9 mouse cellular contexts compared by ENCODE assay signal in genomic region chr13:69802095-69802494, GRCm38 (mm10). TPM values are rescaled to one million over a fixed set of nuclear protein-coding genes. Genes with fewer than 3 reads are reported as not detected.
DNase-seq lines count a peak whose midpoint lies in the region; ATAC-seq and TF ChIP-seq lines count a peak whose summit lies in the region.
"Had no signal": no experiment of that assay in that cellular context is flagged by ENCODE, and none has a peak within 500 bp of the region (broad histone marks: within the 10 kb centered on the region; RNA-seq: fewer than 3 reads in every experiment).

Gene Med10 (plus strand): TSS chr13:69802395.

- no peak for ATAC-seq in embryonic facial prominence, embryonic 14.5 days (ENCODE audit: low read depth)
- no peak for ATAC-seq in limb, embryonic 14.5 days (ENCODE audit: low FRiP score, low read depth)
- no peak for ATAC-seq in stomach, embryonic 14.5 days (ENCODE audit: insufficient number of reproducible peaks, insufficient read depth, low FRiP score, low read depth)

- H3K36me3 ChIP-seq in testis, adult 2 months (ENCODE audit: control insufficient read depth, insufficient read depth, low read length): no peaks in the 10 kb centered on the region
- H3K36me3 ChIP-seq in embryonic facial prominence, embryonic 14.5 days (ENCODE audit: control insufficient read depth, insufficient read depth, low read length): no peaks in the 10 kb centered on the region
- no peaks in the 10 kb centered on the region for H3K36me3 ChIP-seq in limb, embryonic 14.5 days (ENCODE audit: control insufficient read depth, insufficient read depth, low read length)
- no peaks in the 10 kb centered on the region for H3K36me3 ChIP-seq in stomach, embryonic 14.5 days (ENCODE audit: control insufficient read depth, insufficient read depth, low read length)

- H3K27ac ChIP-seq in testis, adult 2 months (ENCODE audit: control insufficient read depth, insufficient read depth, low read depth, low read length): no peak within 1 kb of the TSS
- H3K27ac ChIP-seq in embryonic facial prominence, embryonic 14.5 days (replicated peaks; ENCODE audit: low read depth, low read length): no peak within 1 kb of the TSS
- H3K27ac ChIP-seq in limb, embryonic 14.5 days (replicated peaks; ENCODE audit: low read depth, low read length): no peak within 1 kb of the TSS
- no peak within 1 kb of the TSS for H3K27ac ChIP-seq in stomach, embryonic 14.5 days (ENCODE audit: low read length)

- no peak within 1 kb of the TSS for H3K9ac ChIP-seq in embryonic facial prominence, embryonic 14.5 days (ENCODE audit: low read depth, low read length)
- no peak within 1 kb of the TSS for H3K9ac ChIP-seq in limb, embryonic 14.5 days (ENCODE audit: low read depth, low read length, severe bottlenecking)
- no peak within 1 kb of the TSS for H3K9ac ChIP-seq in stomach, embryonic 14.5 days (replicated peaks; ENCODE audit: low read depth, low read length)

- no peak for DNase-seq in testis, postnatal 10 days (ENCODE audit: low spot score)
- no peak for DNase-seq in embryonic facial prominence, embryonic 14.5 days (ENCODE audit: low spot score)
- no peak for DNase-seq in heart, postnatal 4 days
- no peak for DNase-seq in limb, embryonic 14.5 days (ENCODE audit: low spot score)
- no peak for DNase-seq in c-Kit-positive CD71-positive TER-119-positive erythroid progenitor cells, embryonic 14.5 days (ENCODE audit: low spot score)
- no peak for DNase-seq in yolk sac, embryonic 10.5 days (ENCODE audit: low spot score)

- no peaks in the 10 kb centered on the region for H3K9me3 ChIP-seq in embryonic facial prominence, embryonic 14.5 days (ENCODE audit: control insufficient read depth, low read length)
- no peaks in the 10 kb centered on the region for H3K9me3 ChIP-seq in limb, embryonic 14.5 days (ENCODE audit: control insufficient read depth, low read length)
- no peaks in the 10 kb centered on the region for H3K9me3 ChIP-seq in stomach, embryonic 14.5 days (ENCODE audit: control insufficient read depth, low read depth, low read length)

- TF ChIP-seq POLR2A in testis, adult 2 months (IDR thresholded peaks at IDR 0.05; ENCODE audit: control insufficient read depth, low read depth, low read length): no peak
- TF ChIP-seq POLR2A in limb, embryonic 14.5 days (IDR thresholded peaks at IDR 0.05; ENCODE audit: borderline replicate concordance, extremely low read depth, insufficient read depth, insufficient read length): no peak

- no peaks in the 10 kb centered on the region for H3K27me3 ChIP-seq in testis, adult 2 months (ENCODE audit: control insufficient read depth, insufficient read depth, low read length)
- no peaks in the 10 kb centered on the region for H3K27me3 ChIP-seq in embryonic facial prominence, embryonic 14.5 days (replicated peaks; ENCODE audit: control insufficient read depth, insufficient read depth, low read length)
- no peaks in the 10 kb centered on the region for H3K27me3 ChIP-seq in limb, embryonic 14.5 days (ENCODE audit: control insufficient read depth, insufficient read depth, low read length)
- H3K27me3 ChIP-seq in stomach, embryonic 14.5 days (ENCODE audit: control insufficient read depth, insufficient read depth, low read length): no peaks in the 10 kb centered on the region

- no peak within 1 kb of the TSS for H3K4me2 ChIP-seq in embryonic facial prominence, embryonic 14.5 days (ENCODE audit: low read depth, low read length)
- no peak within 1 kb of the TSS for H3K4me2 ChIP-seq in limb, embryonic 14.5 days (replicated peaks; ENCODE audit: low read depth, low read length, severe bottlenecking)
- no peak within 1 kb of the TSS for H3K4me2 ChIP-seq in stomach, embryonic 14.5 days (replicated peaks; ENCODE audit: low read depth, low read length)

- H3K4me3 ChIP-seq in testis, adult 2 months (ENCODE audit: control insufficient read depth, low read depth, low read length): peak within 1 kb of the TSS; percentile 77
- H3K4me3 ChIP-seq in embryonic facial prominence, embryonic 14.5 days (ENCODE audit: low read depth, low read length): no peak within 1 kb of the TSS
- H3K4me3 ChIP-seq in limb, embryonic 14.5 days (replicated peaks; ENCODE audit: low read length): no peak within 1 kb of the TSS
- H3K4me3 ChIP-seq in stomach, embryonic 14.5 days (ENCODE audit: low read depth, low read length): no peak within 1 kb of the TSS
- H3K4me3 ChIP-seq: erythroblast, embryonic 14.5 days had no signal

- TF ChIP-seq CTCF in testis, adult 2 months (IDR thresholded peaks at IDR 0.05; ENCODE audit: control insufficient read depth, insufficient read depth, insufficient replicate concordance, low read depth, low read length): no peak

- H3K4me1 ChIP-seq in testis, adult 2 months (ENCODE audit: control insufficient read depth, insufficient read depth, low read length): no peaks in the 10 kb centered on the region
- no peaks in the 10 kb centered on the region for H3K4me1 ChIP-seq in embryonic facial prominence, embryonic 14.5 days (ENCODE audit: control insufficient read depth, insufficient read depth, low read length)
- H3K4me1 ChIP-seq in limb, embryonic 14.5 days (ENCODE audit: control insufficient read depth, insufficient read depth, low read length): no peaks in the 10 kb centered on the region
- no peaks in the 10 kb centered on the region for H3K4me1 ChIP-seq in stomach, embryonic 14.5 days (ENCODE audit: control insufficient read depth, insufficient read depth, low read length)

- 73% methylated on average over 5 of the region's 5 CpGs for WGBS in embryonic facial prominence, embryonic 14.5 days
- 76% methylated on average over 5 of the region's 5 CpGs for WGBS in limb, embryonic 14.5 days
- WGBS in stomach, embryonic 14.5 days: 77% methylated on average over 5 of the region's 5 CpGs

RNA-seq across cellular contexts. Expression of gene Med10, which starts in this region (rescaled TPM):
- 182 and 203 TPM in 2 replicates for polyA plus RNA-seq in testis, adult 2 months (2012; rRNA removed)
- polyA plus RNA-seq in embryonic facial prominence, embryonic 14.5 days (2014; fragmentation: Nextera tagmentation; extraction: Ambion mirVana): 112 and 129 TPM in 2 replicates
- total RNA-seq in heart, postnatal 4 days (2021): 10 to 100 TPM; 49.6 to 51.6 TPM
- 67.9 and 72.0 TPM in 2 replicates for polyA plus RNA-seq in limb, embryonic 14.5 days (2012; rRNA removed)
- 121 and 128 TPM in 2 replicates for polyA plus RNA-seq in limb, embryonic 14.5 days (2014; fragmentation: Nextera tagmentation; extraction: Ambion mirVana)
- 134 and 136 TPM in 2 replicates for polyA plus RNA-seq in stomach, embryonic 14.5 days (2014; fragmentation: Nextera tagmentation; extraction: Ambion mirVana)
